Mouse (Mus musculus) cortical plate, adult 2 months (tissue): Measurements from ENCODE around the gene Abcc12.

ENCODE experiments used
- CTCF ChIP-seq: fragments of 200-500 bp; IDR thresholded peaks from 2 replicates; pipeline ENCODE4 v1.5.1; 2011; ENCODE audit warnings: mild to moderate bottlenecking, control low read depth, low read length; ENCODE audit not compliant: insufficient read depth; ENCODE audit errors: extremely low read depth
- POLR2A ChIP-seq: fragments of 200-500 bp; IDR thresholded peaks from 2 replicates; pipeline ENCODE4 v1.6.1; 2011; ENCODE audit warnings: mild to moderate bottlenecking, low read length, control low read depth; ENCODE audit not compliant: insufficient read depth; ENCODE audit errors: extremely low read depth

- TF ChIP-seq POLR2A (no peak), CTCF (no peak)
Measured at GRCm38 (mm10) chr8:86603174-86603573, 22.7 kb upstream of the Abcc12 start.
